ENCODE assay signal across 8 mouse cellular contexts in the genomic region with DNA sequence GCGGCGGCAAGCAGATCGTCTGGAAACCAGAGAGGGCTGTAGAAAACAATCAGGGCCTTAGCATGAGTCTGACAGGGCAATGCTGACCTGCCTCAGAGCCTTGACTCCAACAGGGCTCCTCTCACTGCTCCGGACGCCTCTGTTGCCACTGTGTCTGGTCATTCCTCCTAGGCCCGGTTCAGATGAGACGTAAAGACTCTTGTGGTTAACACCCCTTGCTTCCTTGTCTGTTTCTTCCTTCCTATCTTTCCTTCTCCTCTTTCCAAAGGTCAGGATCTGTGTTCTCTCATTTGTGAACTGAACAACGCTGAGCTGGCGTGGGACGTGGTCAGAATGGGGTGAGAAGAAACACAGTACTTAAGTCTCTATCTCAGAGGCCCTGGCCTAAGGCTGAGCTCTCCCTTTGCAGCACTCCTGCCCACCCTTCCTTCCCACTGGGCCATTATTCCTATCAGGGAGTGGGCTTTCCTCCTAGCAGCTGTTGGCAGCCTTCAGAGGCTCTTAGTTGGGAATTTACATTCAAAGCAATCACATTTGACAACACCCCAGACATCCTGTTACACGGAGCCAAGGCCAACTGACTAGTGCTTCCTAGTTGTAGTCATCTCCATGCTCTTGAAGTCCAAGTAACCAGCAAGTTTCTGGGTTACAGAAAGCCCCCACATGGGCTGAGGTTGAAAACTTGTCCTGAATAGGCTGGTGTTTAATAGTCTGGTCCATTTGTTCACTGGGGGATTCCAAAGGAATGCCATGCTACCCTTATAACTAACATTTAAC. TPM values are rescaled to one million over a fixed set of nuclear protein-coding genes. Genes with fewer than 3 reads are reported as not detected.
DNase-seq lines count a peak whose midpoint lies in the region; ATAC-seq and TF ChIP-seq lines count a peak whose summit lies in the region.

No protein-coding gene starts in this region.

- 80% methylated on average over 11 of the region's 11 CpGs for WGBS in kidney, postnatal 0 days
- WGBS in embryonic facial prominence, embryonic 13.5 days = 88% methylated on average over 11 of the region's 11 CpGs
- WGBS in intestine, embryonic 14.5 days = 87% methylated on average over 11 of the region's 11 CpGs
- 88% methylated on average over 11 of the region's 11 CpGs for WGBS in midbrain, postnatal 0 days

- no peak overlapping the region; the same call in 1 of the 2 replicates for H3K27ac ChIP-seq in kidney, postnatal 0 days
- H3K27ac ChIP-seq in embryonic facial prominence, embryonic 13.5 days = no peak overlapping the region
- H3K27ac ChIP-seq in intestine, embryonic 14.5 days (ENCODE audit: low read depth) = no peak overlapping the region
- H3K27ac ChIP-seq in midbrain, postnatal 0 days (ENCODE audit: low read depth, low read length) = no peak overlapping the region

- 0 out of 2 replicates have a peak, but pooled peaks cover 7% of the 10 kb centered on the region for H3K36me3 ChIP-seq in kidney, postnatal 0 days (ENCODE audit: insufficient read depth, low read length)
- peaks cover 49% of the 10 kb centered on the region for H3K36me3 ChIP-seq in embryonic facial prominence, embryonic 13.5 days
- H3K36me3 ChIP-seq in intestine, embryonic 14.5 days (ENCODE audit: control insufficient read depth, insufficient read depth, low read length) = peaks cover 35% of the 10 kb centered on the region
- H3K36me3 ChIP-seq in midbrain, postnatal 0 days (ENCODE audit: insufficient read depth, low read length) = no peaks in the 10 kb centered on the region

- no peaks in the 10 kb centered on the region for H3K27me3 ChIP-seq in kidney, postnatal 0 days (ENCODE audit: insufficient read depth, low read length)
- no peaks in the 10 kb centered on the region for H3K27me3 ChIP-seq in embryonic facial prominence, embryonic 13.5 days
- H3K27me3 ChIP-seq in intestine, embryonic 14.5 days (replicated peaks; ENCODE audit: control insufficient read depth, insufficient read depth, low read length) = no peaks in the 10 kb centered on the region
- no peaks in the 10 kb centered on the region for H3K27me3 ChIP-seq in midbrain, postnatal 0 days (ENCODE audit: insufficient read depth, low read length)

- peaks cover 13% of the 10 kb centered on the region for H3K4me1 ChIP-seq in kidney, postnatal 0 days (replicated peaks; ENCODE audit: insufficient read depth, low read length)
- H3K4me1 ChIP-seq in embryonic facial prominence, embryonic 13.5 days = peaks cover 15% of the 10 kb centered on the region
- H3K4me1 ChIP-seq in intestine, embryonic 14.5 days (replicated peaks; ENCODE audit: control insufficient read depth, insufficient read depth, low read length) = peaks cover 12% of the 10 kb centered on the region
- H3K4me1 ChIP-seq in midbrain, postnatal 0 days (ENCODE audit: insufficient read depth, low read length) = peaks cover 8% of the 10 kb centered on the region; the same call in 1 of the 2 replicates

- DNase-seq in kidney, postnatal 0 days (ENCODE audit: low spot score) = no peak
- DNase-seq in kidney, adult 8-10 months = no peak
- no peak for DNase-seq in intestine, embryonic 14.5 days (ENCODE audit: low spot score)
- no peak for DNase-seq in midbrain, postnatal 0 days (ENCODE audit: low spot score)
- no peak for DNase-seq in yolk sac, embryonic 10.5 days (ENCODE audit: low spot score)
- no peak for DNase-seq in embryo, embryonic 9.5 days (ENCODE audit: extremely low spot score)
- DNase-seq in T-cell, adult 2 months (ENCODE audit: low spot score) = no peak

- no peak for TF ChIP-seq CTCF in kidney, postnatal 0 days (IDR thresholded peaks at IDR 0.05; ENCODE audit: low read depth)
- no peak for TF ChIP-seq CTCF in midbrain, postnatal 0 days (IDR thresholded peaks at IDR 0.05)

- peak overlapping the region; percentile 86; the same call in 1 of the 2 replicates for H3K9ac ChIP-seq in kidney, postnatal 0 days (ENCODE audit: low read depth, low read length)
- peak overlapping the region; percentile 95 for H3K9ac ChIP-seq in embryonic facial prominence, embryonic 13.5 days
- peak overlapping the region; percentile 97; the same call in 1 of the 2 replicates for H3K9ac ChIP-seq in intestine, embryonic 14.5 days (ENCODE audit: low read length)
- H3K9ac ChIP-seq in midbrain, postnatal 0 days (replicated peaks; ENCODE audit: low read length, poor library complexity, severe bottlenecking) = no peak overlapping the region

- no peaks in the 10 kb centered on the region for H3K9me3 ChIP-seq in kidney, postnatal 0 days (replicated peaks; ENCODE audit: low read length)
- H3K9me3 ChIP-seq in embryonic facial prominence, embryonic 13.5 days = 0 out of 2 replicates have a peak, but pooled peaks cover 6% of the 10 kb centered on the region
- peaks cover 3% of the 10 kb centered on the region; the same call in 1 of the 2 replicates for H3K9me3 ChIP-seq in intestine, embryonic 14.5 days (ENCODE audit: control insufficient read depth, low read length)
- 0 out of 2 replicates have a peak, but pooled peaks cover 6% of the 10 kb centered on the region for H3K9me3 ChIP-seq in midbrain, postnatal 0 days (ENCODE audit: low read length)

- H3K4me2 ChIP-seq in kidney, postnatal 0 days (ENCODE audit: low read length) = peak overlapping the region; percentile 86
- H3K4me2 ChIP-seq in embryonic facial prominence, embryonic 13.5 days = peak overlapping the region; percentile 82
- peak overlapping the region; percentile 65 for H3K4me2 ChIP-seq in intestine, embryonic 14.5 days (ENCODE audit: low read length)
- H3K4me2 ChIP-seq in midbrain, postnatal 0 days (ENCODE audit: low read depth, low read length, poor library complexity, severe bottlenecking) = peak overlapping the region; percentile 85

- ATAC-seq in kidney, postnatal 0 days (replicated peaks; ENCODE audit: low FRiP score, low read depth) = no peak
- ATAC-seq in embryonic facial prominence, embryonic 13.5 days (ENCODE audit: insufficient number of reproducible peaks, insufficient read depth, low FRiP score, low TSS enrichment, low read depth) = no peak
- ATAC-seq in intestine, embryonic 14.5 days (replicated peaks; ENCODE audit: low FRiP score, low TSS enrichment, low read depth) = no peak
- no peak for ATAC-seq in midbrain, postnatal 0 days (ENCODE audit: low FRiP score)

- 0 out of 2 replicates have a peak overlapping the region, but pooled peaks have one; percentile 85 for H3K4me3 ChIP-seq in kidney, postnatal 0 days (replicated peaks; ENCODE audit: low read depth, low read length)
- H3K4me3 ChIP-seq in embryonic facial prominence, embryonic 13.5 days = peak overlapping the region; percentile 91
- H3K4me3 ChIP-seq in intestine, embryonic 14.5 days (ENCODE audit: low read depth, low read length) = peak overlapping the region; percentile 94
- H3K4me3 ChIP-seq in midbrain, postnatal 0 days (ENCODE audit: low read depth, low read length) = peak overlapping the region; percentile 86

RNA-seq across cellular contexts. Expression of gene Mcfd2, which starts 1.5 kb away (rescaled TPM):
- polyA plus RNA-seq in kidney, postnatal 0 days (2015; fragmentation: Nextera tagmentation; extraction: Ambion mirVana) = 140 and 151 TPM in 2 replicates
- 85.7 and 97.0 TPM in 2 replicates for polyA plus RNA-seq in embryonic facial prominence, embryonic 13.5 days (2015; fragmentation: Nextera tagmentation; extraction: Ambion mirVana)
- polyA plus RNA-seq in intestine, embryonic 14.5 days (2014; fragmentation: Nextera tagmentation; extraction: Ambion mirVana) = 87.9 and 93.9 TPM in 2 replicates
- total RNA-seq in midbrain, postnatal 0 days (2014; rRNA removed) = 27.8 and 38.0 TPM in 2 replicates
- 35.5 and 36.9 TPM in 2 replicates for polyA plus RNA-seq in midbrain, postnatal 0 days (2015; fragmentation: Nextera tagmentation; extraction: Ambion mirVana)

RNA-seq across cellular contexts. Expression of gene Ttc7, which starts 18.4 kb away (rescaled TPM):
- polyA plus RNA-seq in kidney, postnatal 0 days (2015; fragmentation: Nextera tagmentation; extraction: Ambion mirVana) = 15.4 and 16.3 TPM in 2 replicates
- polyA plus RNA-seq in embryonic facial prominence, embryonic 13.5 days (2015; fragmentation: Nextera tagmentation; extraction: Ambion mirVana) = 6.4 and 7.2 TPM in 2 replicates
- polyA plus RNA-seq in intestine, embryonic 14.5 days (2014; fragmentation: Nextera tagmentation; extraction: Ambion mirVana) = 11.2 and 11.9 TPM in 2 replicates
- total RNA-seq in midbrain, postnatal 0 days (2014; rRNA removed) = 5.3 and 13.9 TPM in 2 replicates
- 9.9 and 11.1 TPM in 2 replicates for polyA plus RNA-seq in midbrain, postnatal 0 days (2015; fragmentation: Nextera tagmentation; extraction: Ambion mirVana)
